Mouse (Mus musculus): ENCODE results near the gene Slc16a8. TPM values are rescaled to one million over a fixed set of nuclear protein-coding genes. Genes with fewer than 3 reads are reported as not detected.

Gene Slc16a8
- polyA plus RNA-seq, 1 experiment from 2014 or later, result 0.40 TPM

- no peak for ATAC-seq
- no peaks in the 10 kb centered on the region for H3K27me3 ChIP-seq (ENCODE audit: control insufficient read depth, insufficient read depth, low read depth, low read length)
These were observed 35.0 kb downstream of the Slc16a8 start for GRCm38 (mm10) chr15:79219572-79219971.

GRCm38 (mm10) chr15:79216191-79216590, 38.4 kb downstream of the Slc16a8 start:
- Histone ChIP-seq H3K4me1 (ENCODE audit: control insufficient read depth, insufficient read depth, low read length) (no peaks in the 10 kb centered on the region), H3K9ac (ENCODE audit: low read depth, low read length) (no peak overlapping the region), H3K4me2 (ENCODE audit: low read length) (no peak overlapping the region), H3K4me3 (ENCODE audit: low read depth, low read length) (no peak overlapping the region), H3K36me3 (ENCODE audit: control insufficient read depth, insufficient read depth, low read length) (no peaks in the 10 kb centered on the region), H3K27me3 (ENCODE audit: control insufficient read depth, insufficient read depth, low read depth, low read length) (no peaks in the 10 kb centered on the region), H3K27ac (ENCODE audit: low read length) (no peak overlapping the region), H3K9me3 (replicated peaks; ENCODE audit: control insufficient read depth, low read length, poor library complexity, severe bottlenecking) (no peaks in the 10 kb centered on the region)
- 82% methylated on average over 3 of the region's 3 CpGs for whole genome bisulfite sequencing
- ATAC-seq, result no peak

More at GRCm38 (mm10) chr15:79219572-79219971, 35.0 kb downstream of the Slc16a8 start:
- no peaks in the 10 kb centered on the region for H3K9me3 ChIP-seq (replicated peaks; ENCODE audit: control insufficient read depth, low read length, poor library complexity, severe bottlenecking)
- peaks cover 1% of the 10 kb centered on the region; the same call in 1 of the 2 replicates for H3K4me1 ChIP-seq (ENCODE audit: control insufficient read depth, insufficient read depth, low read length)
- H3K4me3 ChIP-seq (ENCODE audit: low read depth, low read length), result no peak overlapping the region
- H3K4me2 ChIP-seq (ENCODE audit: low read length), result no peak overlapping the region
- 0% methylated on average over 1 of the region's 1 CpGs for WGBS
- H3K9ac ChIP-seq (ENCODE audit: low read depth, low read length), result no peak overlapping the region
- H3K27ac ChIP-seq (ENCODE audit: low read length), result no peak overlapping the region
- H3K36me3 ChIP-seq (ENCODE audit: control insufficient read depth, insufficient read depth, low read length), result no peaks in the 10 kb centered on the region

- Histone ChIP-seq H3K27ac (ENCODE audit: low read length) (no peak overlapping the region), H3K9me3 (replicated peaks; ENCODE audit: control insufficient read depth, low read length, poor library complexity, severe bottlenecking) (no peaks in the 10 kb centered on the region), H3K4me2 (ENCODE audit: low read length) (no peak overlapping the region), H3K4me3 (ENCODE audit: low read depth, low read length) (no peak overlapping the region), H3K27me3 (ENCODE audit: control insufficient read depth, insufficient read depth, low read depth, low read length) (no peaks in the 10 kb centered on the region), H3K4me1 (ENCODE audit: control insufficient read depth, insufficient read depth, low read length) (no peaks in the 10 kb centered on the region), H3K36me3 (ENCODE audit: control insufficient read depth, insufficient read depth, low read length) (no peaks in the 10 kb centered on the region), H3K9ac (ENCODE audit: low read depth, low read length) (no peak overlapping the region)
- no peak for ATAC-seq
- WGBS, result 73% methylated on average over 6 of the region's 6 CpGs
These were observed 41.0 kb downstream of the Slc16a8 start for GRCm38 (mm10) chr15:79213591-79213990.

GRCm38 (mm10) chr15:79212750-79213446, 41.7 kb downstream of the Slc16a8 start:
- no peak for ATAC-seq
- no peak overlapping the region for H3K9ac ChIP-seq (ENCODE audit: low read depth, low read length)
- no peaks in the 10 kb centered on the region for H3K27me3 ChIP-seq (ENCODE audit: control insufficient read depth, insufficient read depth, low read depth, low read length)
- no peaks in the 10 kb centered on the region for H3K36me3 ChIP-seq (ENCODE audit: control insufficient read depth, insufficient read depth, low read length)
- H3K4me2 ChIP-seq (ENCODE audit: low read length), result no peak overlapping the region
- WGBS, result 88% methylated on average over 26 of the region's 26 CpGs
- H3K4me1 ChIP-seq (ENCODE audit: control insufficient read depth, insufficient read depth, low read length), result no peaks in the 10 kb centered on the region
- H3K4me3 ChIP-seq (ENCODE audit: low read depth, low read length), result no peak overlapping the region
- H3K9me3 ChIP-seq (replicated peaks; ENCODE audit: control insufficient read depth, low read length, poor library complexity, severe bottlenecking), result no peaks in the 10 kb centered on the region
- no peak overlapping the region for H3K27ac ChIP-seq (ENCODE audit: low read length)

- WGBS, result 79% methylated on average over 2 of the region's 2 CpGs
- H3K4me3 ChIP-seq (ENCODE audit: low read depth, low read length), result no peak overlapping the region
These were observed 44.2 kb downstream of the Slc16a8 start for GRCm38 (mm10) chr15:79210357-79210756.

GRCm38 (mm10) chr15:79208758-79209439, 45.7 kb downstream of the Slc16a8 start:
- H3K36me3 ChIP-seq (ENCODE audit: control insufficient read depth, insufficient read depth, low read length), result no peaks in the 10 kb centered on the region
- H3K4me1 ChIP-seq (ENCODE audit: control insufficient read depth, insufficient read depth, low read length), result no peaks in the 10 kb centered on the region
- no peaks in the 10 kb centered on the region for H3K27me3 ChIP-seq (ENCODE audit: control insufficient read depth, insufficient read depth, low read depth, low read length)
- 71% methylated on average over 27 of the region's 27 CpGs for WGBS
- no peak for ATAC-seq
- no peak overlapping the region for H3K4me2 ChIP-seq (ENCODE audit: low read length)
- no peaks in the 10 kb centered on the region for H3K9me3 ChIP-seq (replicated peaks; ENCODE audit: control insufficient read depth, low read length, poor library complexity, severe bottlenecking)
- H3K27ac ChIP-seq (ENCODE audit: low read length), result no peak overlapping the region
- H3K4me3 ChIP-seq (ENCODE audit: low read depth, low read length), result no peak overlapping the region
- no peak overlapping the region for H3K9ac ChIP-seq (ENCODE audit: low read depth, low read length)

More at GRCm38 (mm10) chr15:79210357-79210756, 44.2 kb downstream of the Slc16a8 start:
- H3K4me2 ChIP-seq (ENCODE audit: low read length), result no peak overlapping the region
- H3K27me3 ChIP-seq (ENCODE audit: control insufficient read depth, insufficient read depth, low read depth, low read length), result no peaks in the 10 kb centered on the region
- H3K4me1 ChIP-seq (ENCODE audit: control insufficient read depth, insufficient read depth, low read length), result no peaks in the 10 kb centered on the region
- H3K9me3 ChIP-seq (replicated peaks; ENCODE audit: control insufficient read depth, low read length, poor library complexity, severe bottlenecking), result no peaks in the 10 kb centered on the region
- H3K36me3 ChIP-seq (ENCODE audit: control insufficient read depth, insufficient read depth, low read length), result no peaks in the 10 kb centered on the region
- no peak overlapping the region for H3K9ac ChIP-seq (ENCODE audit: low read depth, low read length)
- no peak overlapping the region for H3K27ac ChIP-seq (ENCODE audit: low read length)
- no peak for ATAC-seq

GRCm38 (mm10) chr15:79208211-79208610, 46.4 kb downstream of the Slc16a8 start:
- WGBS, result 81% methylated on average over 6 of the region's 6 CpGs
- Histone ChIP-seq H3K27me3 (ENCODE audit: control insufficient read depth, insufficient read depth, low read depth, low read length) (no peaks in the 10 kb centered on the region), H3K9ac (ENCODE audit: low read depth, low read length) (no peak overlapping the region), H3K9me3 (replicated peaks; ENCODE audit: control insufficient read depth, low read length, poor library complexity, severe bottlenecking) (no peaks in the 10 kb centered on the region), H3K4me3 (ENCODE audit: low read depth, low read length) (no peak overlapping the region), H3K36me3 (ENCODE audit: control insufficient read depth, insufficient read depth, low read length) (no peaks in the 10 kb centered on the region), H3K27ac (ENCODE audit: low read length) (no peak overlapping the region), H3K4me1 (ENCODE audit: control insufficient read depth, insufficient read depth, low read length) (no peaks in the 10 kb centered on the region), H3K4me2 (ENCODE audit: low read length) (no peak overlapping the region)
- no peak for ATAC-seq

- Histone ChIP-seq H3K36me3 (ENCODE audit: control insufficient read depth, insufficient read depth, low read length) (no peaks in the 10 kb centered on the region), H3K4me3 (ENCODE audit: low read depth, low read length) (no peak overlapping the region), H3K4me1 (ENCODE audit: control insufficient read depth, insufficient read depth, low read length) (peaks cover 8% of the 10 kb centered on the region), H3K27ac (ENCODE audit: low read length) (no peak overlapping the region), H3K9ac (ENCODE audit: low read depth, low read length) (no peak overlapping the region), H3K27me3 (ENCODE audit: control insufficient read depth, insufficient read depth, low read depth, low read length) (no peaks in the 10 kb centered on the region), H3K4me2 (ENCODE audit: low read length) (no peak overlapping the region), H3K9me3 (replicated peaks; ENCODE audit: control insufficient read depth, low read length, poor library complexity, severe bottlenecking) (no peaks in the 10 kb centered on the region)
- 0 out of 2 replicates have a peak, but pooled peaks have one; percentile 20 for ATAC-seq
- 34% methylated on average over 10 of the region's 10 CpGs for WGBS
These were observed 52.0 kb downstream of the Slc16a8 start for GRCm38 (mm10) chr15:79202575-79202974.

- Histone ChIP-seq H3K27me3 (ENCODE audit: control insufficient read depth, insufficient read depth, low read depth, low read length) (no peaks in the 10 kb centered on the region), H3K4me1 (ENCODE audit: control insufficient read depth, insufficient read depth, low read length) (peaks cover 8% of the 10 kb centered on the region), H3K4me3 (ENCODE audit: low read depth, low read length) (no peak overlapping the region), H3K9ac (ENCODE audit: low read depth, low read length) (peak overlapping the region; percentile 22; the same call in 1 of the 2 replicates), H3K36me3 (ENCODE audit: control insufficient read depth, insufficient read depth, low read length) (no peaks in the 10 kb centered on the region), H3K4me2 (ENCODE audit: low read length) (peak overlapping the region; percentile 10; the same call in 1 of the 2 replicates), H3K27ac (ENCODE audit: low read length) (no peak overlapping the region), H3K9me3 (replicated peaks; ENCODE audit: control insufficient read depth, low read length, poor library complexity, severe bottlenecking) (no peaks in the 10 kb centered on the region)
- peak; percentile 37; the same call in 1 of the 2 replicates for ATAC-seq
- 10% methylated on average over 13 of the region's 13 CpGs for WGBS
These were observed 52.9 kb downstream of the Slc16a8 start for GRCm38 (mm10) chr15:79201491-79202150.

Measured in midbrain, embryonic 16.5 days (tissue).